Mouse (Mus musculus): ENCODE results near the gene Dkkl1. TPM values are rescaled to one million over a fixed set of nuclear protein-coding genes. Genes with fewer than 3 reads are reported as not detected.
A peak's percentile ranks its signal among the peaks of the same experiment; 100 is the strongest.

The Dkkl1 gene
- total RNA-seq, 2 experiments from 2014 or later, result 2.6 to 3.3 TPM

GRCm38 (mm10) chr7:45231192-45231591 is 19.2 kb upstream of the Dkkl1 start:
- DNase-seq (ENCODE audit: low spot score in 2 of 2), result no peak

- DNase-seq (ENCODE audit: low spot score in 2 of 2), result no peak
Observed at GRCm38 (mm10) chr7:45229459-45230203, 17.7 kb upstream of the Dkkl1 start.

GRCm38 (mm10) chr7:45229046-45229445 is 17.1 kb upstream of the Dkkl1 start:
- DNase-seq (ENCODE audit: low spot score in 2 of 2), result no peak

GRCm38 (mm10) chr7:45228548-45228947 is 16.6 kb upstream of the Dkkl1 start:
- no peak for DNase-seq (ENCODE audit: low spot score in 2 of 2)

GRCm38 (mm10) chr7:45226421-45226820 is 14.5 kb upstream of the Dkkl1 start:
- DNase-seq (ENCODE audit: low spot score in 2 of 2), result no peak

- no peak for DNase-seq (ENCODE audit: low spot score in 2 of 2)
Observed at GRCm38 (mm10) chr7:45224826-45225225, 12.9 kb upstream of the Dkkl1 start.

GRCm38 (mm10) chr7:45221680-45222079 is 9.7 kb upstream of the Dkkl1 start:
- no peak for DNase-seq (ENCODE audit: low spot score in 2 of 2)

GRCm38 (mm10) chr7:45216442-45217183 is 4.7 kb upstream of the Dkkl1 start:
- DNase-seq (ENCODE audit: low spot score in 2 of 2), result no peak

- no peak for DNase-seq (ENCODE audit: low spot score in 2 of 2)
Observed at GRCm38 (mm10) chr7:45215673-45216441, 3.9 kb upstream of the Dkkl1 start, which contains the start of gene Tead2. TSS of gene Tead2 (plus strand) at chr7:45215753.

- no peak for DNase-seq (ENCODE audit: low spot score in 2 of 2)
Observed at GRCm38 (mm10) chr7:45213708-45214107, 1.8 kb upstream of the Dkkl1 start.

GRCm38 (mm10) chr7:45212356-45212755 is 409 bp upstream of the Dkkl1 start:
- no peak for DNase-seq (ENCODE audit: low spot score in 2 of 2)

- DNase-seq (ENCODE audit: low spot score in 2 of 2), result no peak
Observed at GRCm38 (mm10) chr7:45211070-45211469, 877 bp downstream of the Dkkl1 start.

GRCm38 (mm10) chr7:45208260-45208659 is 3.7 kb downstream of the Dkkl1 start:
- DNase-seq (ENCODE audit: low spot score in 2 of 2), result no peak

- peak; percentile 88 to 94 for DNase-seq (ENCODE audit: low spot score in 2 of 2)
Observed at GRCm38 (mm10) chr7:45204380-45205143, 7.4 kb downstream of the Dkkl1 start, which contains the start of gene Ccdc155. TSS of gene Ccdc155 (minus strand) at chr7:45204892.

- no peak for DNase-seq (ENCODE audit: low spot score in 2 of 2)
Observed at GRCm38 (mm10) chr7:45202654-45203053, 9.3 kb downstream of the Dkkl1 start.

- DNase-seq (ENCODE audit: low spot score in 2 of 2), result no peak
Observed at GRCm38 (mm10) chr7:45198961-45199360, 13.0 kb downstream of the Dkkl1 start.

- DNase-seq (ENCODE audit: low spot score in 2 of 2), result peak; percentile 69 to 77
Observed at GRCm38 (mm10) chr7:45198435-45198834, 13.5 kb downstream of the Dkkl1 start.

- DNase-seq (ENCODE audit: low spot score in 2 of 2), result no peak
Observed at GRCm38 (mm10) chr7:45196994-45197393, 15.0 kb downstream of the Dkkl1 start.

GRCm38 (mm10) chr7:45196176-45196535 is 15.8 kb downstream of the Dkkl1 start:
- DNase-seq (ENCODE audit: low spot score in 2 of 2), result no peak

GRCm38 (mm10) chr7:45195341-45196175 is 16.4 kb downstream of the Dkkl1 start:
- DNase-seq (ENCODE audit: low spot score in 2 of 2), result no peak

Data from layer of hippocampus, postnatal 14 days (tissue).